Mouse (Mus musculus) thymus, postnatal 4 days (tissue): ENCODE measurements around the gene Cntn2.

Source experiments
- DNase-seq: peaks from one replicate; pipeline ENCODE4 v3.0.0; 2021

The Cntn2 gene

DNA sequence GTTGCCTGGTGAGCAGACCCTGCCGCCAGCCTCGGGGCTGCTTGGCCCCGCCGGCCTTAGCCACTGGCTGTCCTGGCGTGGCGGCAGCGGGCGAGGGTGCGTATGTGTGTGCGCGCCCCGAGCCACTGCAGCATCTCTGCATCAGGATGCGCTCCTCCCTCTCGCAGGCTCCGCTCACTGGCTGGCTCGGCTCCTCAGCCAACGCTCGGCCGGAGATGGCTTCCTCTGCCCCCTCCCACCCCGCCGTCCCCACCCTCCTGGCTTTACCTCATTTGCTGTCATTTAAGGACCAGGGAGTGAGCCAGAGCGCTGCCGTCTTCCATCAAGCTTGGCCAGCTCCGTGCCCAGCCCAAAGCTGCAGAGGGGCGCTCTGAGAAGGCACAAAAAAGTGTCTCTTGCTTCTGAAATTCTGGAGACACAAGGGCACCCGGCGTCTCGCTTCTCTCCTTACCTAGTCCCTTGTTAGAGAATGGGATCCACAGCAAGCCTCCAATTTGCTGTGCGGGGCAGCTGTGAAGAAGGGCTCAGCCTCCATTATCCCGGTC is at the start of gene Cntn2:
TSS of gene Cntn2 (minus strand) at position 495 of the 545 bp plus-strand sequence.
- no peak for DNase-seq

DNA sequence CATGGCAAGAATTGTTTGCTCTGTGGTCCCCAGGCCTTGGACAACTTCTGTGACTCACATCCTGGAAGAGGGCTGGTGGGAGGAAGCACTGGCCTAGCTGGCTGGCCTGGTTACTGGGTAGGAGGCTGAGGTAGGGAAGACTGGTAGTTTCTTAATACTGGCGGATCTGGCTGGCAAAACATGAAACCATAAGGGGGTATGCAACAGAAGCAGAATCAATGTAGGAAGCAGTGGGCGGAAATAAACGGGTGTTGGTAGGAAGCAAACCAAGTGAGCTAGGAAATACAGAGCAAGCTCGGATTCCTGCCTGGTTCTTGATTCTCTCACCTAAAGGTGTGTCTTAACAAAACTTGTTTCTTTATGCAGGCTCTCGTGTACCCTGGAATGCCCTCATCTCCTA is 49.1 kb upstream of the Cntn2 start:
- DNase-seq: no peak

DNA sequence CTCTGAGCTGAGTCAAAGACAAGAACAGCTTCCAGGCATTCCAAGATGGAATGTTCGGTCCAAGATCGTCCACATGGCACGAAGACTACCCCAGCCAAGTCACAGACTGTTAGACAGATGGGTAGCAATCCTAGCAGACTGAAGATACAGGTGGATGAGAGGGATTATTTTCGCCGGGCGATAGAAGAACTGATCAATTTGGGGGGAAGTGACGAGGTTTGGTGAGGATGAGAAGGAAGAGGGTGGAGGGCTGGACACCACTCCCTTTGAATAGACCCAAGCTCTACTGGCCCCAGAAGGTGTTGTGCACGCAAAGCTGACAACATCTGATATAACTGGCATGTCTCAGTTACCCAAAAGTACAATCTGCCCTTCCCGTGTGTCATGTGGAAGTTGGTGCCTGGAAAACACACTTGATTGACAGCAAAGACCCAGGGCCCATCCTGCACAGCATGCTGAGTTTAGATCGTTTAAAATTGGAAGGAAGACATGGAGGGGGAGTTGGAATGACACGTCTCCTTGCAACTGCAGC is 48.4 kb upstream of the Cntn2 start:
- no peak for DNase-seq

DNA sequence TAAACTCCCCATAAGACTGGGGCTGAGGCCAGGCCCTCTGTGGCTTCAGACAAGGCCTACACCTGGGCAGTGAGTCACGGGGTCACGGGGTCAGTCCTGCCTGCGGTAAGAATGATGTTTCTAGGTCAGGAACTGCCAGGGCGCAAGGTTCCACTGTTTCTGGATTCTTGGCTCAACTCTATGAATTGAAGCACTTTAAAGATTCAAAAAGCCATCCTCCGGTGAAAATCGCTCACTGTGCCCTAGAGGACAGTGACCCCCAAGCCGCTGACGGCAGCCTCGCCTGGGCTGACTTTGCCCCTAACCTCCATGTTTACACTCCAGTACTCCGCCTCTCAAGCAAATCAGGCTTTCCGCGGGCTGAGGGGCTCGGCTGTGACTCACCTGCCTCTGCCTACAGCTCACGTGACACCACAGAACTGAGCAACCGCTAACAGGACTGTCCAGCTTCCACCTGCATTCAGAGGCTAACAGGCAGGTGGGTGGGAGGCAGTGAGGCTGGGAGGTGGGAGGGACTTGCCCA is 43.7 kb upstream of the Cntn2 start:
- DNase-seq: no peak

DNA sequence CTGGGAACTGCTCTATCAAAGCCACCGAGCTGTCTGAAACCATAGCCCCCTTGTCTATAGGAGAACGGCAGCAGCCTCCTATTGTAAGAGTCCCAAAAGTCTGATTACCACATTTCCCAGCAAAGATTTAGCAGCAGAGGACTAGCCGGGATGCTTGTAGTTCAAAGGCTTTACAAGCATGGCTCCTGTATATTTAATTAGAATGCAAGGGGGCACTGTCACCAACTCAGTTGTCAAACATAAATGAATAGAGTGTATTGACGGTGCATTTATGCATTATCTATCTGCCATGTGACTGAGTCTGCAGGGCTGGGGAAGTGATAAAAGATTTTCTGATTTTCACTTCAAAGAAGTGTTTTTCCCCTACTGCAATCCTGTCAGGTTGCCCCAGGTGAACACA is 42.3 kb upstream of the Cntn2 start:
- no peak for DNase-seq

DNA sequence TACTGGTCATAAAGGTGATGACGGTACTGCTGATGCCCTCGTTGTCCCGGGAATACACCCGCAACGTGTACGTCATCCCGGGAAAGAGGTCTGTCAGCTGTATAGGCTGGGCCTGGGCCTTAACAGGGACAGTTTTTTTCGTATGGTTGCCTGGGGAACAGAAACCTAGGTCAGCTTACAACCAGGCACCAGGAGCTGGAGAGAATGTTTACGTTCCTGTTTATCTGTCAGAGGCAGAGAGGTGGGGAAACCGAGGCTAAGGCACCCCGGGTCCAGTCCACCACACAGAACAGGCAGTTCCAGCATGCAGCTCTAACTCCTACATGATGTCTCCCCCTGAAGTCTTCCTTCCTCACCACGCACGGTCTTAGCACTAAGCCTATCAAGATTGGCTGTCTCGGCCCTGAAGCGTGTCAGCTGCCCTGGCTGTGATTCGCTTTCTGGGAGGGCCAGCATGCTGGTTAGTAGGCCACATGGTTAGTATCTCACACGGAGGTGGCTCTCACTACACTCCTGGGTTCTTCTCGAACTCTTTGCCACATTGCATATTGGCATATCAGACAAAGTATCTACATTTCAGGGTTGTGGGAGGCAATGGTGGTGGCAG is 40.0 kb upstream of the Cntn2 start:
- DNase-seq: no peak

DNA sequence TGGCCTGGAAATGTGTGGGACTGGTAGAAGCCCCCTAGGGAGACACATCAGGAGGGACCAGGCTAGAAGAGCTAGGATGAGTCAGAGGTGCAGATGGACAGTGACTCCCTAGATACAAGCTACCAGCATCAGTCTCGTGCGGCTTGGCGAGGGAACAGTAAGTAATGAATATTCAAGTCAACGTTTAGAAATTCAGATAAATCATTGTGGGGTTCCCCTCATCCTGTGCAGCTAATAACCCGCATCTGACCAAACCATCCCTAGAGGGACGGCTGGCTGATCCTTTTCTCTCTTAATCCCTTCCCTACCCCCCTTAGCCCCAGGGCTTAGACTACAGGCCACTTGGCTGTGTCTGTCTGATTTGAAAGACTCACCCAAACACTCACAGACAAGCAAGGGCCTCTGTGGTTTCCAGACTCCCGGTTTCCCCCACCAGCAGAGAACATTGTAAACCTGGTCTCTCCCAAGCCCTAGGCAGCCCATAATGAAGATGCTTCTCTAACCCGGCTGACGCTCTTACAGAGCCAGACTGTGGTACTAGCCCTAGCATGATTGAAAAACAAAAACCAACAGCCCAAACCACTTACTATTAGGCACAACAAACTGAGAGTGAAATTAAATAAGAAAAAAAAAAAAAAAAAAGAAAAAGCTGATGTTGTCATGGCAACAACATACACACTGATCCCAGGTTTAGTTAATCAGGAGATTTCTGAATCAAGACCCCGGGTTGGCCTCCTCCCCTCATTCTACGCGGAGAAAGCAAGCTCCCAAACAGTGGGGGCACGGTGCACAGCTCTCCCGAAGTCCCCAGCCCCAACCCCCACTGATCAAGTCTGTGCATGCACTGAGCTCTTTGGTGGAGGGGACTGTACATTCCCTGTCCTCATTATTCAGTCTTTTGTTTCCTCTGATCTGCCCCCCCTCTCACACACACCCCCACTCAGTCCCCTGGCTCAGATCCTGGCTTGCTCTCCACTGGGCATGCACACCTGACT is 39.1 kb upstream of the Cntn2 start:
- no peak for DNase-seq

DNA sequence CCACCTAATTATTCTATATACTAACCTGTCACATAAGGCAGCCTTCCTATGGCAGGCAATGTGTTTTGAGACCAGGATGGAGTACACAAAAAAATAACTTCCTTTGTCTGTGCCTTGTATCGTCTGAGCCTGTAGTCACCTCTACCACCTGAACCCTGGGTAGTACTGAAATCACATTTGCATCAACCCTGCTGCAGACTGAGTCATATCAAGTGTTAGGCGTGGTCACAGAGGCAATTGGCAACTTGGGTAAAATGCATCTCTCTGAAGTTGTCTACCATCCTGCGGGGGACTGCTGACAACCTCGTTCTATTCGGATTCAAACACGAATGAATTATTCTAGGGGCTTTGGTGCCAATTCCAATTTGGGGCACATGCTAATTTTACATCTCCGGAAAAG is 37.0 kb upstream of the Cntn2 start:
- DNase-seq: no peak

DNA sequence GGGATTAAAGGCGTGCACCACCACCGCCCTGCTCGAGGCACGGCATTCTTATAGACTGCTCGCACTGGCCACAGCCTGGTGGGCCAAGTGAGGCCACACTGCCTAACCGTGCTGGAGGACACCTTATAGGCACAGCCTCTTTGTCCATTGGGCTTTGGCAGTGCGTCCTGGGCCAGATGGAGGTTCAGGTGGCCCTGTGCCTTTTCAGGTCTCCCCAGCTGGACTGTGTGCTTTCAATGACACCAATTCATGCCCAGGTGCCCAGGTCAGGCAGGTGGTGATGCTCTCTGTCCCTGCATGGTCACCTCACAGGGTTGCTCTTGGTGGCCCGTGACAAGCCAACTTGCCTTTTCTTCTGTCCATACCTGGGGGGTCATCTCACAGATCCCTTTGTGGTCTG is 33.8 kb upstream of the Cntn2 start:
- no peak for DNase-seq

DNA sequence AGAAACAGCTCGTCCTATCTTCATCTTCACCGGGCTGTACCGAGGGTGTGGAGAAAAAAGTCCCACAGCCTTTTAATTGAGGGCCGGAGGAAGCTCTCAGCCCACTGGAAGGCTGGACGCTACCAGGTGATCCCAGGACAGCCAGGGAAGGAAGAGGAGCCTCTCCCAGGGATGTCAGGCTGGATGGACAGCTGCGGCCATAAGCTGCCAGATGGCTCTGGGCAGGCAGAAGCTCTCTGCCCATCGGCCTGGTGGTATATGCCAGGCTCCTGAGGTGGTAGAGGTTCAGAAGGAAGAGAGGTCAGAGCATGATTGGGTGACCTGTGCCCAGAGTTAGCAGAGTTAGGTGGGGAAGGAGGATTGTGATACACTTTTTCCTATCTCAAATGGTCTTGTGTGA is 29.8 kb upstream of the Cntn2 start:
- DNase-seq: no peak

DNA sequence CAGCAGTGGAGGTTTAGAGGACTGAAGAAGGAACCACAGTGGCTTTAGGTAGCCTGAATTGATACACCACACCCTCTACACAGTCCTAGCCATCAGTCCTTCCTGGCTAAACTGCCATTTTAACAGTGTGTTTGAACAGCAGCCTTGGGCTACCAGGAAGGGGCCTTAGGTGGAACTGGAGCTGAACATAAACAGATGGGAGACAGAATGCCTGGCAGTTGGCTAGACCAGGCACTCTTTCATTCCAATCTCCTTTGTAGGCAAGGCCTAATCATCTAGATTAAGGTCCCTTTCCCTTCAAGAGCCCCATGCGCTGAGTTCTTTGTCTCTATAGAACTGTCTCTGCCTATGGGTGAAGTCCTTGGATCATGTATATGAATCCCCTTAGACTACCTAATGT is 28.6 kb upstream of the Cntn2 start:
- DNase-seq: no peak

DNA sequence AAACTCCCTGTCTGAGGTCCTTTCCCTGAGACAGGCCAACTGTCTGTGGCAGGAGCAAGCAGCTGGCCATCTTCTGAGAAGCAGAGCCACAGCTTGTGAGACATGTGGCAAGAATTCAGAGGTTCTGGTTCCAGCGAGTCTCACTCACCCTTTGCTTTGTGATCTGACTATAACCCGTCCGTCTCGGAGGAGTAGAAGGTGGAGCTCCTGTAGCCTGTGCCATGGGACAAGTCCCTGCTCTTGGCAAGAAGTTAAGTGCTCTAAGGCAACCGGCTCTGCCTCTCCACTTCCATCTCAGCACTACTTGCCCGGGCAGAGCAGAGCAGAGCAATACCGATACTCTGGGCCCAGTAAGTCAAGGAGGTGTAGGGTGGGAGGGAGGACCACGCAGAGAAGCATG is 27.9 kb upstream of the Cntn2 start:
- no peak for DNase-seq

DNA sequence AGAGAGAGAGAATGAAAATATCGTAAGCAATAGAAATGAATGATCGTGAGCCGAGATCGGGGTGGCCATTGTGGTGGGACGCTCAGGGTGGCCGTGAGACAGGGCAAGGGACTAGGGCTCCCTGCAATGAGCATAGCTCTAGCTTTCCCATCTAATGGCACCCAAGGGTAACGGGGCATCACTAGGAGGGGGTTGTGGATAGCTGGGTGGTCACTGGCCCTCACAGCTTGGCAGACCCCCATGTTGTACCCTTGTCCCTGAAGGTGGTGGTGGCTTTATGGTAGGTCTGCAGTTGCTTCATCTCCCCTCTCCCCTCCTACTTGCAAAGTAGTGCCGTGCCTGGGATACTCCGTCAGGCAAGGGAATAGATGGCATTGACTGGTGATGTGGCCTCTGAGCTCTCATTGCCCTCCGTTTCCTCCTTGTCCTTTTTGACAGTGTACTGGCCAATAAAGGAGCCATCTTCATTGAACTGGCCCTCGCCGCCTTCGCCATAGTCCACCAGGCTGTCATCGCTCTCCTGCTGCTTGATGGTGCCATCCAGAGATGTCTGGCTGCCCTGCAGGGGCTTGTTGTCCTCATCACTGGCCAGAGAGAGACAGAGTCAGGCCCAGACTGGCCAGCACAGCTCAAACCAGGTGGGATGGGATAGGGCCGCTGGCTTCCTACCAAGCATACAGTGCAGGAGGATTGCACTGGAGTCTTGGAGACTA is 27.2 kb upstream of the Cntn2 start:
- no peak for DNase-seq

DNA sequence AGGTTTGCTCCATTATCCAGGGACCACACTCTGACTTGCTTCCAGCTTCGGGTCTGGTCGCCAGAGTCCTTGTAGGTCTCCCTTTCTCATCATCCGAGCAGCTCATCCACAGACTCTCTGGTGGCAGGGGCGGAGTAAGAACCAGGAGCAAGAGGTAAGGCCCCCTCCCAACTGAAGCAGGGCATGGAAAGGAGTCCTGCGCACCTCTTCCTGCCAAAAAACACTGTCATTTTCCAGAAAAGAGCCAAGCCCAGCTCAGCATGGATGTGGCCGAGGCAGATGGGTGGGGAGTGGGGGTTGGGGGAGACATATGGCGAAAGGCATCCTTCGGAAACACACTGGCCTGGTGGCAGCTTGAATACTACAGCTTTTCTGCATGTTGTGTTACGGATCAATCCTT is 26.5 kb upstream of the Cntn2 start:
- no peak for DNase-seq

DNA sequence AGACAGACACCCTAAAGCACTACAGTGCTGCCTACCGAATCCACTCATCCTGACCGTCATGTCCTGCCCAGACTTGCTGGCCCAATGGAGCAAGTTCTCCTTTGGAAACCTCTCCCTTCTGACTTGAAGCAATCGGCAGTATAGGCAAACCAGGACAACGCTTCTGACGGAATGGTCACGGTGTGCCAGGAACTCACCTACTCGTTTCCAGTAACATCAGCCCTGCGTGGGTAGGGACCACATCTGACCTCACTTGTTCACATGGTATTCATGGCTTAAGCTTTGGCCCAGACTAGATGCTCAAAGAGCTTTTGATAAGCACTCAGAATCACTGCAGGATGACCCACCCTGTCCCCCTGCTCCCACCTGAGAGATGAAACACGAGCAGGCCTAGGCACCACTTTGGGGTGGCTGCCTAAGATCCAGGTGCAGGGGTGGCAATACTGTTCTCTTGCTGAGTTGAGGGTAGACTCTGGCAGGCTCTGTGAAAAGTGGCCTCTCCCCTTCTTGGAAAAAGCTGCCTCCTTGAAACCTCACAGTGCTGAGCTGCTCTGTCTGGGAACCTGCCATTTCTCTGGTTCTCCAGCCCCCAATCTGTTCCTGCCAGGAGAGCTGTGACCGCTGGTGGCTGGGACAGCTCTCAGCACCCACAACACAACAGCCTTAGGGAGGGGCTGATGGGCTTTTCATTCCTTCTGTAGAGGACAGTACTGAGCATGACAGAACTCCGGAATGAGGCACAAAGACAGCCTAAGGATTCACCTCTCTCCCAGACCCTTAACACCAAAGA is 24.5 kb upstream of the Cntn2 start:
- DNase-seq: no peak

DNA sequence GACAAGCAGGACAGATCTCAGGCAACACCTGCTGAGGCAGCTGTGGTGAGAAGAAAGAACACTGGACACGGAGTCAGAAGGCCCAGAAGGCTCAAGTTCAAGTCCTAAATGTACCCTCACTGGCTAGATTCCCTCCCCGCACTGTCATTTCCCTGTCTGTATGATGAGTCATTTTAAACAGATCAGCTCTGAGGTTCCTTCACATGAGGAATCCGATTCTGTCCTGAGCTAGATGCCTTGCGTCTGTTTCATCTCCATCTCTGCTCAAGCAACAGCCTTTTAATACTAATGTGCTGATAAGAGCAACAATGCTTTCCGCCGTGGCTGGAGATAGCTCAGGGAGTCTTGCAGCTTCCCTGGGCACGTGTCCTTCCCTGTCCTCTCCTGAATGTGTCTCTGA is 22.7 kb upstream of the Cntn2 start:
- no peak for DNase-seq

DNA sequence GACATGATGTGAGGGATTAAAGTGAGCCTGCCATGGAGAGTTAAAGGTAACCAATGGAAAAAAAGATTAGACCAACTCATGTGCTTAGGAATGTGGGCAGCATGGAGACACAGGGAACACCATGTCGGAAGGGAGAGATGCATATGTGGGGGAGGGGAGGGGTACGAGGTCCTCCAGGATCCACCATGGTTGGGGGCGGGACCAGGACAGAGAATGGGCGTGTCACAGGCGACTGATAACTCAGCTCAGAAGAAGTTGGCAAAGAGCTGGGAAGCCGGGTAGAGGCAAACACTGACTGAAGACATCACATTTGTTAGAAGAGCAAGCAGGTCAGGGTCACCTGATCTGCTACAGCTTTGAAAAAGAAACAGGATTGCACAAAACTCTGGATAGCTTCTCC is 21.9 kb upstream of the Cntn2 start:
- no peak for DNase-seq

DNA sequence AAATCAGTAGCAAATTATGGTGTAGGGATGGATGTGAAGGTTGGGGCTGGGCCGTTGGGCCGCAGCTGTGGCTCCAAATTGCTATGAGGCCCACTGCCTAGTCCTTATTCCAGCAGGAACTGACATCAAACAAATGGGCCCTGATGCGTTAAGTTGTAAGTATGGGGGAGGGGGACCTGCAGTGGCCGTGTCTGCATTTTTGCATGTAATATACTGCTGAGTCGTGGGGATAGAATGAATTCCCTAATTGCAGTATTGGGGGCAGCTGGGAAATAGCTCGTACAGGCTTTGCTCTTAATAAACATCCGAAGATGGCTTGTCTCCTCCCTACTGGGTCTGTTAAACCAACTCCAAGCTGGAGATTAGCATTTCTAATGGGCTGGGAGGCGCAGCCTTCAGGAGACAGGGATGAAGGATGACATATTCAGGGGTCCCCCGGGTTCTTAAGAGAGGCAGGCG is 19.3 kb upstream of the Cntn2 start:
- no peak for DNase-seq

DNA sequence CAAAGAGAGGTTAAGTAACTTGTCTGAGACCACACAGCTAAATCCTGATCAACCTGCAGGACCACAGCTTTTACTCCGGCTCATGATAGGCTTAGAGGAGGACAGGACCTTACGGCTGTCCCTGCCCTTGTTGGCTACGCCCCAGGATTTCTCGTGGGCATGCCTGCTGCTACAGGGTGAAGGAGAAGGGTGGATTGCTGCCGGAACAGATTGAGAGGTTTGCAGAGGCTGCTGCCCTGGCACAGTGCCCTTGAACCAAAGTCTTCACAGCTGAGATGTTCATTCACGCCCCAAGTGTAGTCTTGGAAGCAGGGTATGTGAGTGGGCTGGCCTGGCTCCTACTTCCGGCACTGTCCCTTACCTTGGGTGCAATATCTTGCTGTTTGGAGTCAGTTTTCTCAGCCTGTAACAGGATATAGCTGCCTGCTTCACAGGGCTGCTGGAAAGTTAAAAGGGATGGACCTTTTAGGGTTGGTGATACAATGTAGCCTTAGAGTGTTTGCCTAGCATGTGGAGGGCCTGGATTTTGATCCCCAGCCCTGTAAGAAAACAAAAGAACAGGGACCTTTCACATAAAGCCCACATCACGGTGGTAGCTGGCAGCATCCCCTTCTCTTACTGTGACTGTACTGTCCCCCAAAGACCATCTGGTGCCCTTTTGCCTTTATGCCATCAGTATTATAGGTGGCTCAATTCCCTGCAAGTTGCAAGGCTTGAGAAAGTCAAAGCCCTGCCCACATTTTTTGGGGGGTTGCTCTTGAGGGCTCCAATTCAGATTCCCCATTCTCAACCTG is 18.0 kb upstream of the Cntn2 start:
- no peak for DNase-seq

DNA sequence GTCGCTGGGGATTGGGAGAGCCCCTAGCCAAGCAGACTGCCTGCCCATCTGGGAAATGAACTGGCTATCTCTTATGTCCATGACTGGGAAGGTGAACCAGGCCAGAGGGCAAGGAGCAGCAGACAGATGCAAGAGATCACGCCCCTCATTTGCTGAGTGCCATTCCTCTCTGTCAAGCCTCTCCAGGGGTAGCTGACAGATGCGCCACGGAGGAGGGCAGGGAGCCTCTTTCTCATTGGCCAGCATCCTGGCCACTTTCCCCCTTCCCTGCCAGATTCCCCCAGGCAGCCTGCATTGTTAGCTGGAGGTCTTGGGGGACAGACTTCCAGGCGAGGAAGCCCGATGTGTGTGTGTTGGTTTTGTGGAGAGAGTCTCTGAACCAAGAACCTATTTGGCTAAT is 16.0 kb upstream of the Cntn2 start:
- DNase-seq: no peak
